Mouse (Mus musculus): ENCODE measurements around the gene Cyp4a31. TPM values are rescaled to one million over a fixed set of nuclear protein-coding genes. Genes with fewer than 3 reads are reported as not detected.
"Not testable (repeated sequence)": the region's sequence is repeated elsewhere in the genome, so short reads cannot be mapped to it uniquely, and the experiment has no call there.

Gene Cyp4a31
- polyA plus RNA-seq (2016; fragmentation: Nextera tagmentation; extraction: Ambion mirVana), result not detected in 2 replicates

DNA sequence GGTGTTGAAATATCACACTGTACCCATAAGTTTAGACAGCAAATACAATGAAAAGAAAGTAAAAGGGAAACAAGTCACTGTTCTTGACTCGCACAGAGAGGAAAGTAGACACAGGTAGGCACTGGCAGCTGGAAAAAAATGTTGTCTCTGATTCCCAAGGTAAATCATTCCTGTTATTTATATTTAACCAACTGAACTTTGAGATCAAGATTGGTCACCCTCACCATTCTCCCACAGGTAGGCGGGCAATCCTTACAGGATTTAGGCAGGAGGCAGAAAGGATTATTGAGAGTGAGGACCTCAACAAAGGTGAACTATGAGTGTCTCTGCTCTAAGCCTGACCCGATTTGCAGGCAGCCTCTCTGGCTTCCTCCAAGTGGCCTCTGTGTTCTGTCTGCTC lies at the start of gene Cyp4a31:
TSS of gene Cyp4a31 (plus strand) at position 249 of the 400 bp plus-strand sequence.
- Histone ChIP-seq H3K36me3 (replicated peaks) (no peaks in the 10 kb centered on the region), H3K27me3 (replicated peaks; ENCODE audit: low read depth, poor library complexity, severe bottlenecking) (no peaks in the 10 kb centered on the region), H3K27ac (replicated peaks) (no peak within 1 kb of the TSS), H3K9me3 (no peaks in the 10 kb centered on the region), H3K4me1 (no peaks in the 10 kb centered on the region), H3K4me3 (no peak within 1 kb of the TSS)
- DNase-seq (ENCODE audit: low spot score), result no peak
- 78% methylated on average over 3 of the region's 3 CpGs for WGBS

DNA sequence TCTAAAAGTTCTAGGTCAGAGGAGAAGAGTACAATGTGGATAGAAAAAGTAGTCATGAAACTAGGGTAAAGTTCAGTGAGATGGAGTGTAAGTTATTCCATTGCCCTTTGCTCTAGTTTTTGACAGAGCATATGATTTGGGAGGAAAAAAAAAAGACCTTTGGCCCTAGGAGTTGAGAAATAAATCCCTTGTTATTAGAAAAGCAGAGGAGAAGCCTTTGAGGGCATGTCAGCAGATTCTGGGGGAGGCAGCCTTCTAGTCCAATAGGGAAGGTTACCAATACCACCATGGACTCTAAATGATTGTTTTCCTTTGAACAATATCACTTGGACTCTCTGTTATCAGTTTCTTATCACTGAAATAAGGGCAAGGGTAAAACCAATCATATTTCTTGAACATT lies 49.5 kb upstream of the Cyp4a31 start:
- not testable (repeated sequence) for H3K27me3 ChIP-seq (replicated peaks; ENCODE audit: low read depth, poor library complexity, severe bottlenecking); H3K36me3 ChIP-seq (replicated peaks); DNase-seq (ENCODE audit: low spot score); H3K4me1 ChIP-seq; H3K27ac ChIP-seq (replicated peaks); H3K4me3 ChIP-seq; H3K9me3 ChIP-seq

DNA sequence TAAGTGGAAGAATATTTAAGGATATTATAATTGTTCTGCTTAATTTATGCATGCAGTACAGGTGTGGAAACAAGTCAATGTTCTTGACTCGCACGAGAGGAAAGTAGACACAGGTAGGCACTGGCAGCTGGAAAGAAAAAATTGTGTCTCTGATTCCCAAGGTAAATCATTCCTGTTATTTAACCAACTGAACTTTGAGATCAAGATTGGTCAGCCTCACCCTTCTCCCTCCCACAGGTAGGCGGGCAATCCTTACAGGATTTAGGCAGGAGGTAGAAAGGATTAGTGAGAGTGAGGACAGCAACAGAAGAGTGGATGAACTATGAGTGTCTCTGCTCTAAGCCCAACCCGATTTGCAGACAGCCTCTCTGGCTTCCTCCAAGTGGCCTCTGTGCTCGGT lies 45.4 kb upstream of the Cyp4a31 start, which contains the start of gene Cyp4a10:
TSS of gene Cyp4a10 (plus strand) at position 265 of the 400 bp plus-strand sequence.
- H3K27ac ChIP-seq (replicated peaks); H3K36me3 ChIP-seq (replicated peaks); H3K4me3 ChIP-seq; DNase-seq (ENCODE audit: low spot score); H3K9me3 ChIP-seq; H3K27me3 ChIP-seq (replicated peaks; ENCODE audit: low read depth, poor library complexity, severe bottlenecking); H3K4me1 ChIP-seq: not testable (repeated sequence)
- WGBS, result 86% methylated on average over 5 of the region's 5 CpGs

DNA sequence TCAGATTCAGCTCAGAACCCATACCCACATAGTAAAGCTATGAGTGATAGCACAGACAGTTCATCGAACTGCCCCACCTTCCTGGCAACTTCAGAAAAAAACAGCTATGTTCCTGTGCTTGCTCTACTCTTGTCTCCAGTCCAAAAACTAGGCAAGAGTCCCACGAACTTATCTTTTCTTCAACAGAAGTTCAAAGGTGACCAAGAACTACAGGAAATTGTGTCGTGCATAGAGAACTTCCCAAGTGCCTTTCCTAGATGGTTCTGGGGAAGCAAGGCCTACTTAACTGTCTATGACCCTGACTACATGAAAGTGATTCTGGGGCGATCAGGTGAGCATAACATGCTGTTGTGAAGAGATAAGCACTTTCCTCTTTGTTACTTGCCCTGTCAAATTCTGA lies 44.0 kb upstream of the Cyp4a31 start:
- no peaks in the 10 kb centered on the region for H3K27me3 ChIP-seq (replicated peaks; ENCODE audit: low read depth, poor library complexity, severe bottlenecking)
- H3K36me3 ChIP-seq (replicated peaks), result no peaks in the 10 kb centered on the region

DNA sequence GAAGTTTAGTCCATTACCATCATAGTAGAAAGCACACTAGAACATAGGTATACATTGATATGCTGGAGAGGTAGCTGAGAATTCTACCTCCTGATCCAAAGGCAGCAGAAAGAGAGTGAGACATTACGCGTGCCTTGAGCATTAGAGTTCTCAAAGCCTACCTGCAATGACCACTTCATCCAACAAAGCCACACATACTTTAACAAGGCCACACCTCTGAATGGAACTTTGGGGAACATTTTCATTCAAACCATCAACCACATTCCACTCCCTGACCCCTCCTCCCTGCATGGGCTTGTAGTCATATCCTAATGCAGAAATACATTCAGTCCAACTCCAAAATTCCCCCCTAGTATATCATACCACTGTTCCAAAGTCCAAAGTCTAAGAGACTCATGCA lies 41.7 kb upstream of the Cyp4a31 start:
- 95% methylated on average over 2 of the region's 2 CpGs for WGBS
- H3K4me3 ChIP-seq, result no peak overlapping the region
- no peaks in the 10 kb centered on the region for H3K4me1 ChIP-seq
- H3K36me3 ChIP-seq (replicated peaks), result no peaks in the 10 kb centered on the region
- DNase-seq (ENCODE audit: low spot score), result no peak
- no peaks in the 10 kb centered on the region for H3K27me3 ChIP-seq (replicated peaks; ENCODE audit: low read depth, poor library complexity, severe bottlenecking)
- no peak overlapping the region for H3K27ac ChIP-seq (replicated peaks)
- H3K9me3 ChIP-seq, result no peaks in the 10 kb centered on the region

More for the DNA sequence above, 44.0 kb upstream of the Cyp4a31 start:
- Histone ChIP-seq H3K4me1 (no peaks in the 10 kb centered on the region), H3K4me3 (no peak overlapping the region), H3K27ac (replicated peaks) (no peak overlapping the region), H3K9me3 (no peaks in the 10 kb centered on the region)
- 80% methylated on average over 4 of the region's 4 CpGs for WGBS
- DNase-seq (ENCODE audit: low spot score), result no peak

DNA sequence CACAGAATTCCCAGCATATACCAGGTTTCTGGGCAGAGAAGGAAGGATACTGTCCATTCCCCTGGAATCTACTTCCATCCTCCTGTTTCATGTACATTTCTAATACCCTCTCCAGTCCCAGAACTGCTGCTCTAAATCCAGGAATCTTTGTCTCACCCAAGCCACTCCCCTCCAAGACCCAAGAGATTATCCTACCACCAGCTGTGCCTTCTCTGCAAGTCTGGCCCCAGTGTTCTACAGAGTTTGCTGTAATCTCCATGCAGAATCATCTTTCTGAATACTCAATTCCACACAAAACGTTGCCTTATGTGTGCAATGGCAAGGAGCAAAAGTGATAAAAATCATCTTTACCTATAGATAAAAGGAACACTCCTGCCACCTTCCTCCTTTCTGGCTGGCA lies 18.3 kb upstream of the Cyp4a31 start:
- Histone ChIP-seq H3K27ac (replicated peaks) (no peak overlapping the region), H3K4me3 (no peak overlapping the region), H3K9me3 (no peaks in the 10 kb centered on the region), H3K4me1 (no peaks in the 10 kb centered on the region), H3K36me3 (replicated peaks) (no peaks in the 10 kb centered on the region), H3K27me3 (replicated peaks; ENCODE audit: low read depth, poor library complexity, severe bottlenecking) (no peaks in the 10 kb centered on the region)
- 39% methylated on average over 1 of the region's 1 CpGs for whole genome bisulfite sequencing
- no peak for DNase-seq (ENCODE audit: low spot score)

DNA sequence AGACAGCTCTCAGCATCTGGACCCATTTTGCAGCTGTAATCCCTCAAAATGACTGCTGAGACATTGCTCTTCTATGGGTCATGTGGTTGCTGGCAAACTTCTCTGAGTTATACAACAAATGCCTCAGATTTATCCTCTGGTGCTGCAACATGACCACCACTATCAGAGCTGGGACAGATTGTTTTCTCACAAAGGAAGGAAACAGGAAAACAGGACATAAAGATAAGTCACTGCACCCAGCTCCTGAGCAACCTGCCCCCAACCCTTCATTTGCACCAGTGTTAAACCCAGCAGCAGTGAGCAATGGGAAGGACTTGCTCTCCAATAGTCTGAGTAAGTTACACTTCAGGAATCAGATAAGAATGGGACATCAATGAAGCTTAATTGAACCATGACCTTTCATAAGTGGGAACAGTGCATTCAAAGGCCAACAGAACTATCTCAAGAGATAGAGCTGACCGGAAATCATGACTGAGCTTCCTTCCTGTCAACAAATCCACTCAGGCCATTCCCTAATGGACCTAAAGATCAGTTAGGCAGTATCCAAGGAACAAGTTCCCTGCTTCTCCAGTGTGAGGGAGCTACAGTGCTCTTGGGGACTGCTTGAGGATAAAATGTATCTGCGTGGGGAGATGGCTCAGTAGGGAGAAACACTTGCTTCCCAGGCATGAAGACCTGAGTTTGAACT lies 17.2 kb upstream of the Cyp4a31 start:
- H3K9me3 ChIP-seq, result no peaks in the 10 kb centered on the region

DNA sequence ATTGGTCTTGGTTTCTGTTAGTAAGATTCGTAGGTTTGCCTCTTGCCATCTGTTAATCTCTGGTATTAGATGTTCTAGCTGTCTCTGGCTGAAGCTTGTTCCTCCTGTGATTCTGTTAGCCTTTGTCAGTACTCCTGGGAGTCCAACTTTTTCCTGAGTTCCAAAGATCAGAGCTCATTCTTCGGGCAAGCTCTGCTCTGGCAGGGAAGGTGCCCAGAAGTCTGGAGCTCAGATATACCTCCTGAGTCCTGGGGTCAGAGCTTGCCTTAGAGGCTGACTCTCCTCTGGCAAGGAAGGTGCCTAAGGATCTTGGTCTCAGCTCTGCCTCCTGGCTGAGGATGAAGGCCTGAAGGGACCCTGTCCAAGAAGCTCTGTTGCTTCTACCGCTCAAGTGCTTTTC lies 10.7 kb upstream of the Cyp4a31 start:
- WGBS, result 83% methylated on average over 3 of the region's 3 CpGs
- Histone ChIP-seq H3K27ac (replicated peaks) (no peak overlapping the region), H3K4me1 (no peaks in the 10 kb centered on the region), H3K4me3 (no peak overlapping the region), H3K9me3 (no peaks in the 10 kb centered on the region), H3K36me3 (replicated peaks) (no peaks in the 10 kb centered on the region), H3K27me3 (replicated peaks; ENCODE audit: low read depth, poor library complexity, severe bottlenecking) (no peaks in the 10 kb centered on the region)
- DNase-seq (ENCODE audit: low spot score), result no peak

More for the DNA sequence above, 17.2 kb upstream of the Cyp4a31 start:
- no peak overlapping the region for H3K4me3 ChIP-seq
- WGBS, result 85% methylated on average over 2 of the region's 2 CpGs
- no peaks in the 10 kb centered on the region for H3K4me1 ChIP-seq
- no peaks in the 10 kb centered on the region for H3K27me3 ChIP-seq (replicated peaks; ENCODE audit: low read depth, poor library complexity, severe bottlenecking)
- no peak overlapping the region for H3K27ac ChIP-seq (replicated peaks)
- H3K36me3 ChIP-seq (replicated peaks), result no peaks in the 10 kb centered on the region
- no peak for DNase-seq (ENCODE audit: low spot score)

DNA sequence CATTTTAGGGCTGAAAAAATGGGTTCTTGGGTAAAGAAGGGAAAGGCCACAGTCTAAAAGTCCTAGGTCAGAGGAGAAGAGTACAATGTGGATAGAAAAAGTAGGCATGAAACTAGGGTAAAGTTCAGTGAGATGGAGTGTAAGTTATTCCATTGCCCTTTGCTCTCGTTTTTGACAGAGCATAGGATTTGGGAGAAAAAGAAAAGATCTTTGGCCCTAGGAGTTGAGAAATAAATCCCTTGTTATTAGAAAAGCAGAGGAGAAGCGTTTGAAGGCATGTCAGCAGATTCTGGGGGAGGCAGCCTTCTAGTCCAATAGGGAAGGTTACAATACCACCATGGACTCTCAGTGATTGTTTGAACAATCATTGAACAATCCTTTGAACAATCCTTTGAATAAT lies 7.9 kb upstream of the Cyp4a31 start:
- Histone ChIP-seq H3K27me3 (replicated peaks; ENCODE audit: low read depth, poor library complexity, severe bottlenecking) (no peaks in the 10 kb centered on the region), H3K4me1 (no peaks in the 10 kb centered on the region), H3K27ac (replicated peaks) (no peak overlapping the region), H3K9me3 (no peaks in the 10 kb centered on the region), H3K36me3 (replicated peaks) (no peaks in the 10 kb centered on the region), H3K4me3 (no peak overlapping the region)
- 70% methylated on average over 2 of the region's 2 CpGs for WGBS
- DNase-seq (ENCODE audit: low spot score), result no peak

DNA sequence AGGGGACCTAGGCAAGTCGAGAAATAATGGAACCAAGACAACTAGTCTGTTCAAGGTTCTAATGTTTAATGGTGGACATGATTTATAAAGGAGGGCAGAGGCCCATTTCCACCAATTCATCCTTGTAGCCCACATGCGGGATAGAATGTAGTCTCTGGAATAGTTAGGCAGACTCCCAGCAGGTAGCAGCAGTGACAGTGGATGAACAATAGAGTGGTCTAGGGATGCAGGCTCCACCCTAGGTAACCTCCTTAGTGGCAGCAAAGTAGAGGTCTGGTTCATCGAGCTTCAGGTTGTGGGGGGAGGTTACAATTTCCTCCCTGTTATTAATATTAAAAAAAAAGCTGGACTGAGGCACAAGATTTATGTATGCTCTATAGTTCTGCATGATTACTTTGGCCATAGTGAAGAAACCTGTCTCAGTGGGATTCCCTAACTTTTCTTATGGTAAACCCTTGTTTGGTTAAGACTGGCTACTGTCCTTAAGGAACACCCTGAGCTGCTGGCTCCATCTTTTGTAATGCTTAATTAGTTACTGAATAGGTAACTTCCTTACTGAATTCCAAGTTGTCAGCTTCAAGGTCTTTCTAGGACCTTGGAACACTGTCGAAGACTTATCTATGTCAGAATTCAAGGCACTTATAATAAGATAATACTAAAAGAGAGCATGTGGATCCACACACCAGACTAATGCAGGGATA lies 5.4 kb upstream of the Cyp4a31 start:
- DNase-seq (ENCODE audit: low spot score), result no peak
- Histone ChIP-seq H3K27me3 (replicated peaks; ENCODE audit: low read depth, poor library complexity, severe bottlenecking) (no peaks in the 10 kb centered on the region), H3K9me3 (no peaks in the 10 kb centered on the region), H3K4me3 (no peak overlapping the region), H3K4me1 (no peaks in the 10 kb centered on the region), H3K36me3 (replicated peaks) (no peaks in the 10 kb centered on the region), H3K27ac (replicated peaks) (no peak overlapping the region)
- 55% methylated on average over 4 of the region's 4 CpGs for WGBS

DNA sequence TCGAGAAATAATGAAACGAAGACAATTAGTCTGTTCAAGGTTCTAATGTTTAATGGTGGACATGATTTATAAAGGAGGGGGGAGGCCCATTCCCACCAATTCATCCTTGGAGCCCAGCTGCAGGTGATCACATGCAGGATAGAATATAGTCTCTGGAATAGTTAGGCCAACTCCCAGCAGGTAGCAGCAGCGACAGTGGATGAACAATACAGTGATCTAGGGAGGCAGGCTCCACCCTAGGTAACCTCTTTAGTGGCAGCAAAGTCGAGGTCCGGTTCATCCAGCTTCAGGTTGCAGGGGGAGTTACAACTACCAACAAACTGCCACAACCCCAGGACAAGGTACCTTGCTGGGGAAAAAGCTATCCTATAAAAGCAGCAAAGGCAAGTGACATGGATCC lies 2.2 kb upstream of the Cyp4a31 start:
- not testable (repeated sequence) for H3K27ac ChIP-seq (replicated peaks); H3K9me3 ChIP-seq; H3K4me1 ChIP-seq; H3K36me3 ChIP-seq (replicated peaks); DNase-seq (ENCODE audit: low spot score); H3K4me3 ChIP-seq; H3K27me3 ChIP-seq (replicated peaks; ENCODE audit: low read depth, poor library complexity, severe bottlenecking)
- WGBS, result 62% methylated on average over 5 of the region's 5 CpGs

DNA sequence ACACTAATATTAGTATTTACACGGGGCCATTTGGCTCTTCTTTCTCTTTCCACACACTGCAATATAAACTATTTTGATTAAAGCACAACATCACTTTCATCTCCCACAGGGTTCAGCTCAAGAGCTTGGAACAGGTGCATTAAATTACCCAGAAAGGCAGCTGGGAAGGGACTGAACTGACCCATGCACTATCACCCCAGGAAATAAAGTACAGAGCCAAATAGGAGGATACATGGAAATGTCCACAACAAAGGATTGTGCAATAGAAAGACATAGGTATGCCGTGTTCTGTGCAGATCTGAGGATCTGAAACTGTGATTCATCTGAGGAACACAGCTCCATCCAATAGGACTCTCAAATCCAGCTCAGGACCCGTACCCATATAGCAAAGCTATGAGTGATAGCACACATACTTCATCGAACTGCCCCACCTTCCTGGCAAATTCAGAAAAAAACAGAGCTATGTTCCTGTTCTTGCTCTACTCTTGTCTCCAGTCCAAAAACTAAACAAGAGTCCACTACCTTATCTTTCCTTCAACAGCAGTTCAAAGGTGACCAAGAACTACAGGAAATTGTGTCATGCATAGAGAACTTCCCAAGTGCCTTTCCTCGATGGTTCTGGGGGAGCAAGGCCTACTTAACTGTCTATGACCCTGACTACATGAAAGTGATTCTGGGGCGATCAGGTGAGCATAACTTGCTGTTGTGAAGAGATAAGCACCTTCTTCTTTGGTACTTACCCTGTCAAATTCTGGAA lies 1.2 kb downstream of the Cyp4a31 start:
- not testable (repeated sequence) for H3K27ac ChIP-seq (replicated peaks); H3K27me3 ChIP-seq (replicated peaks; ENCODE audit: low read depth, poor library complexity, severe bottlenecking); H3K36me3 ChIP-seq (replicated peaks); DNase-seq (ENCODE audit: low spot score); H3K9me3 ChIP-seq; H3K4me1 ChIP-seq; H3K4me3 ChIP-seq
- 82% methylated on average over 6 of the region's 6 CpGs for WGBS

DNA sequence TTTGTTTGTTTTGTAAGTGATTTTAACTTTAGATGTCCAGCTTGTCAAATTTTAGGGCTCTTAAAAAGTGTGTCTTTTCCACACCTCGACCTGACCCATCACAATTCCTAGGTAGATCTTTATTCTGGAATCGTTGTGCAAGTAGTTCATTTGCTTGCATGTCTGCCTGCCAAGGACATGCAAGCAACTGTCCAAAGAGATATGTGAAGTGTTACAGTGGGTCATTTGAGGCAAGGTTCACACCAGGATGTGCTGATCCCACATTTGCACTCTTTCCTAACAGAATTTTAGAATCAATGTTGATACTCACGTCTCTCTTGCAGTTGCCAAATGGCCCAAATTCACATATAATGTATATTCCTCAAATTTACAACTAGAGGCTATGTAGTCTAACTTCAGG lies 11.8 kb downstream of the Cyp4a31 start:
- Histone ChIP-seq H3K4me3 (no peak overlapping the region), H3K36me3 (replicated peaks) (no peaks in the 10 kb centered on the region), H3K9me3 (no peaks in the 10 kb centered on the region), H3K4me1 (no peaks in the 10 kb centered on the region), H3K27ac (replicated peaks) (no peak overlapping the region), H3K27me3 (replicated peaks; ENCODE audit: low read depth, poor library complexity, severe bottlenecking) (no peaks in the 10 kb centered on the region)
- WGBS, result 81% methylated on average over 3 of the region's 3 CpGs
- no peak for DNase-seq (ENCODE audit: low spot score)

Data from embryonic facial prominence, embryonic 10.5 days (tissue).